Mouse (Mus musculus) cerebellum, adult 9-10 months (tissue): ENCODE results near the gene 1190007I07Rik.
"Not testable (repeated sequence)": the region's sequence is repeated elsewhere in the genome, so short reads cannot be mapped to it uniquely, and the experiment has no call there.

ENCODE experiments used
- DNase-seq: peaks from one replicate; pipeline ENCODE4 v3.0.0; 2022

1190007I07Rik gene

GRCm38 (mm10) chr10:82629111-82629585, 6.1 kb upstream of the 1190007I07Rik start:
- peak; percentile 48 for DNase-seq

- DNase-seq, result not testable (repeated sequence)
Measured at GRCm38 (mm10) chr10:82623553-82623932, 515 bp upstream of the 1190007I07Rik start.

GRCm38 (mm10) chr10:82622235-82622634, 793 bp downstream of the 1190007I07Rik start:
- no peak for DNase-seq

- not testable (repeated sequence) for DNase-seq
Measured at GRCm38 (mm10) chr10:82594421-82594820, 28.6 kb downstream of the 1190007I07Rik start.

GRCm38 (mm10) chr10:82589673-82590072, 33.4 kb downstream of the 1190007I07Rik start:
- DNase-seq, result not testable (repeated sequence)

GRCm38 (mm10) chr10:82571091-82571490, 51.9 kb downstream of the 1190007I07Rik start:
- not testable (repeated sequence) for DNase-seq
